Mouse (Mus musculus) limb, embryonic 14.5 days (tissue): ENCODE results near the gene Mfsd2b. TPM values are rescaled to one million over a fixed set of nuclear protein-coding genes. Genes with fewer than 3 reads are reported as not detected.

Experiments
- ATAC-seq: fragments of 200-750 bp; cut with Nextera tagmentation; 2 replicates; pipeline ENCODE4 v1.8.0; 2017; ENCODE audit warnings: low read depth, moderate number of reproducible peaks, moderate TSS enrichment; ENCODE audit not compliant: low FRiP score
- DNase-seq: peaks from one replicate; pipeline ENCODE4 v3.0.0-alpha.2; 2015; ENCODE audit warnings: low spot score
- H3K27ac ChIP-seq: fragments of 300-500 bp; sonication (generic); replicated peaks from 2 replicates; pipeline ENCODE4 v1.5.1; 2014; ENCODE audit warnings: low read depth, mild to moderate bottlenecking, low read length, moderate library complexity, mixed read lengths
- H3K27me3 ChIP-seq: fragments of 300-500 bp; sonication (generic); 2 replicates; pipeline ENCODE4 v1.6.1; 2014; ENCODE audit warnings: low read length, mixed read lengths; ENCODE audit not compliant: control insufficient read depth, insufficient read depth
- H3K36me3 ChIP-seq: fragments of 300-500 bp; sonication (generic); 2 replicates; pipeline ENCODE4 v1.6.1; 2014; ENCODE audit warnings: mild to moderate bottlenecking, low read length, moderate library complexity, mixed read lengths; ENCODE audit not compliant: control insufficient read depth, insufficient read depth
- H3K4me1 ChIP-seq: fragments of 300-500 bp; sonication (generic); 2 replicates; pipeline ENCODE4 v1.6.1; 2014; ENCODE audit warnings: antibody characterized with exemption, low read length, mixed read lengths; ENCODE audit not compliant: control insufficient read depth, insufficient read depth
- H3K4me2 ChIP-seq: fragments of 300-500 bp; sonication (generic); replicated peaks from 2 replicates; pipeline ENCODE4 v1.6.1; 2014; ENCODE audit warnings: low read depth, mild to moderate bottlenecking, low read length, moderate library complexity; ENCODE audit not compliant: severe bottlenecking
- H3K4me3 ChIP-seq: fragments of 300-500 bp; sonication (generic); replicated peaks from 2 replicates; pipeline ENCODE4 v1.5.1; 2014; ENCODE audit warnings: low read length
- H3K9ac ChIP-seq: fragments of 300-500 bp; sonication (generic); 2 replicates; pipeline ENCODE4 v1.6.1; 2014; ENCODE audit warnings: mild to moderate bottlenecking, low read depth, low read length, moderate library complexity; ENCODE audit not compliant: severe bottlenecking
- H3K9me3 ChIP-seq: fragments of 300-500 bp; sonication (generic); 2 replicates; pipeline ENCODE4 v1.6.1; 2016; ENCODE audit warnings: low read length; ENCODE audit not compliant: control insufficient read depth
- POLR2A ChIP-seq: fragments of 200-500 bp; IDR thresholded peaks from 2 replicates; pipeline ENCODE4 v1.8.0; 2012; ENCODE audit warnings: inconsistent platforms, mild to moderate bottlenecking, moderate library complexity, borderline replicate concordance; ENCODE audit not compliant: insufficient read depth, insufficient read length; ENCODE audit errors: extremely low read depth
- WGBS: fragments of 180-500 bp; shearing (Covaris S2); extraction: QIAGEN DNeasy Blood & Tissue Kit; methylation state at CpG from one replicate; pipeline ENCODE4 v1.1.7; 2014; 5-methylcytosine and 5-hydroxymethylcytosine counted together
- polyA plus RNA-seq, 2 experiments: library from polyadenylated mRNA; depleted of rRNA in 1 of 2; stranded (reverse) in 1 of 2; unstranded in 1 of 2; fragments of >200 nt; fragmentation: Nextera tagmentation in 1 of 2; extraction: Ambion mirVana in 1 of 2; gene quantifications; 2 replicates each; pipeline versions ENCODE4 v1.2.1 to v1.2.3; 2012 to 2014

The Mfsd2b gene
- polyA plus RNA-seq, 2 experiments = 2.2 to 2.3 TPM

DNA sequence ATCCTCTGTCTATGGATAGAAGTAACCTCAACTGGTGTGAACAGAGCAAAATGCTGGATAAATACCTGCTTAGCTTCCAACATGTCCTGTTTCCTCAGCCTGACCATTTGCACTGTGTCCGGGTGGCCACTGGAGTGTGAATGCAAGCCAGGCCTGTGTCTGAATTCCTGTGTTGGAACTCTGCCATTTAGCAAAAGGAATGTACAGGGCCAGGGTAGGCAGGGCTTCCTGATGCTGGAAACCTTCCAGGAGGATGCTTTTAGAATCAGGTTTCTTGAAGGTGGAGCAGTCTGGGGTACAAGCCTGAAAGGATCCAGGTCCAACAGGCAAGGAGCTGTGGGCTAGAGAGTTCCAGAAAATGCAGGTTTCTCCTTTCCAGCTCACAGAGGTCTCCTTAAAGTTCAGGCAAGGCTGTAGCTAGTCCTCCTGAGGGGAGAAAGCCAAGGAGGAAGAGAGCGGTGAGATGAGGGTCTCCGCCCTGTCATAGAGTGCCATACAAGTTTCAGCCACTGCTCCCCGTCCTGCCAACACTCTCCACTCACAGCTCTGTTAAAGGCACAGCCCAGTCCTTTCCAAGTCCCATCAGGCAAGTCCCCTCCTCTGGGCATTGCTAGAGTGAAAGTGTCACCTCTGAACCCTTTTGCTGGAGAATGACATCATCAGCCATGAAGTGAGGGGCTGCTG lies 10.4 kb downstream of the Mfsd2b start:
- H3K27ac ChIP-seq = peak overlapping the region; percentile 53

DNA sequence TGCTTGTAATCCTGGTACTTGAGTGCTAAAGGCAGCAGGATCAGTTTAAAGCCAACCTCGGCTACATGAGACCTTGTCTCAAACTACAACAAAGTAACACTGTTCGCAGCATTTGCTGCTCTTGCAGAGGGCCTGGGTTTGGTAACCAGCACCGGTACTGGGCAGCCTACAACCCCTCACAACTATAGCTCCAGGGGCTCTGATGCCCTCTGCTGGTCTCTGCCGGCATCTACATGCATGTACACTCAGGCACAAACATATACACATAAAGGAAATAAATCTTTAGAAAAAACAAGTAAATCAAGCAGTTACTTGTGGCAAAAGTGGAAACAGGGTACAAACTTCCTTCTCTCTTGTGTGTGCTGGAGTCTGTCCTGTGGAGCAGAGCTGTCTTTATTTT lies 11.5 kb downstream of the Mfsd2b start:
- no peak for DNase-seq
- 84% methylated on average over 4 of the region's 4 CpGs for WGBS
- Histone ChIP-seq H3K27me3 (no peaks in the 10 kb centered on the region), H3K4me2 (no peak overlapping the region), H3K27ac (0 out of 2 replicates have a peak overlapping the region, but pooled peaks have one; percentile 26), H3K9ac (no peak overlapping the region), H3K9me3 (no peaks in the 10 kb centered on the region), H3K36me3 (peaks cover 3% of the 10 kb centered on the region; the same call in 1 of the 2 replicates), H3K4me3 (no peak overlapping the region), H3K4me1 (peaks cover 12% of the 10 kb centered on the region)
- no peak for TF ChIP-seq POLR2A
- ATAC-seq = no peak

More for the DNA sequence above, 10.4 kb downstream of the Mfsd2b start:
- peak; percentile 71 for DNase-seq
- H3K4me3 ChIP-seq = no peak overlapping the region
- peaks cover 12% of the 10 kb centered on the region for H3K4me1 ChIP-seq
- TF ChIP-seq POLR2A = no peak
- no peak overlapping the region for H3K9ac ChIP-seq
- WGBS = 57% methylated on average over 4 of the region's 4 CpGs
- no peaks in the 10 kb centered on the region for H3K9me3 ChIP-seq
- H3K36me3 ChIP-seq = no peaks in the 10 kb centered on the region
- ATAC-seq = peak; percentile 64; the same call in 1 of the 2 replicates
- no peak overlapping the region for H3K4me2 ChIP-seq
- H3K27me3 ChIP-seq = no peaks in the 10 kb centered on the region

DNA sequence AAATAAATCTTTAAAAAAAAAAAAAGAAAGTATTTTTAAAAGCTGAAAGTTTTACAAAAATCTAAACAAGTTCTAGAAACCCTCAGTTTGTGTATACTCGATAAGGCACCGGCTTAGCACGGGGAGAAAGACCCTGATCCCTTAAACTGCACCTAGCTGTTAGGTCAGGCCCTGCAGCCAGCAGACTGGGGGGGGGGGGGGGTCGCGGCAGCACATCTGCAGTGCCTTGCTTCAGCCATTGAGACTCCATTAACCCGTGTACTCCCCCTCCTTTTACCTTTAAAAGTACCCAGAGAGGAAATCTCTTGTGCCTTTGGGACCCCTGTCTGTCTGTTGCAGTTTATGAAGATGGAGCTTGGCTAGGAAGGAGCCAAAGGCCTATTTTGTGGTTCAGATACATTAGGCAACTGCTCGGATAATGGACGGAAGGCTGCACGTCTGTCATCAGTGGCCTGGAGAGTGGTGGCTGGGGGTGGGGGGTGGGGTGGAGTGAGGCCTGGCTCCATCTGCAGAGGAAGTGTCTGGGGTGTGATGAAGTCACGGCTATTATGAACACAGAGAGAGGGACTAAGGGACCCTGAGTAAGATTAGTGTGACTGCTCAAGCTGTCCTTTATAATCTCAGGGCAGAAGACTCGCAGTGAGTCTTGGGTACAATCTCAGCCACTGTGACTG lies 14.8 kb downstream of the Mfsd2b start:
- WGBS = 53% methylated on average over 11 of the region's 11 CpGs
- H3K4me3 ChIP-seq = no peak overlapping the region
- peaks cover 23% of the 10 kb centered on the region for H3K36me3 ChIP-seq
- DNase-seq (no peak), ATAC-seq (peak; percentile 59; the same call in 1 of the 2 replicates)
- no peak overlapping the region for H3K27ac ChIP-seq
- no peak overlapping the region for H3K4me2 ChIP-seq
- no peaks in the 10 kb centered on the region for H3K9me3 ChIP-seq
- no peak overlapping the region for H3K9ac ChIP-seq
- no peaks in the 10 kb centered on the region for H3K27me3 ChIP-seq
- H3K4me1 ChIP-seq = peaks cover 12% of the 10 kb centered on the region
- TF ChIP-seq POLR2A = no peak

DNA sequence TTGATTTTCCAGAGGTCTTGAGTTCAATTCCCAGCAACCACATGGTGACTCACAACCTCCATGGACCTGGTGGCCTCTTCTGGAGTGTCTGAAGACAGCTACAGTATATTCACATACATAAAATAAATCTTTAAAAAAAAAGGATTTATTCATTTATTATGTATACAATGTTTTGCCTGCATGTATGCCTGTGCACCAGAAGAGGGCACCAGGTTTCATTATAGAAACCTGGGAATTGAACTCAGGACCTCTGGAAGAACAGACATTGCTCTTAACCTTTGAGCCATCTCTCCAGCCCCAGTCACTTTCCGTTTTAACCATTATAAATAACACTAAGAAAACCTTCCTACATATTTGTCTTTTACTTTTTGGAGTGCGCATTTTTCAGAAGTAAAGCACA lies 17.3 kb downstream of the Mfsd2b start:
- Histone ChIP-seq H3K4me3 (no peak overlapping the region), H3K27me3 (no peaks in the 10 kb centered on the region), H3K9me3 (no peaks in the 10 kb centered on the region), H3K4me2 (no peak overlapping the region), H3K4me1 (no peaks in the 10 kb centered on the region), H3K9ac (no peak overlapping the region), H3K27ac (no peak overlapping the region), H3K36me3 (peaks cover 31% of the 10 kb centered on the region)
- TF ChIP-seq POLR2A = no peak
- ATAC-seq = no peak
- WGBS = 94% methylated on average over 2 of the region's 2 CpGs
- no peak for DNase-seq

DNA sequence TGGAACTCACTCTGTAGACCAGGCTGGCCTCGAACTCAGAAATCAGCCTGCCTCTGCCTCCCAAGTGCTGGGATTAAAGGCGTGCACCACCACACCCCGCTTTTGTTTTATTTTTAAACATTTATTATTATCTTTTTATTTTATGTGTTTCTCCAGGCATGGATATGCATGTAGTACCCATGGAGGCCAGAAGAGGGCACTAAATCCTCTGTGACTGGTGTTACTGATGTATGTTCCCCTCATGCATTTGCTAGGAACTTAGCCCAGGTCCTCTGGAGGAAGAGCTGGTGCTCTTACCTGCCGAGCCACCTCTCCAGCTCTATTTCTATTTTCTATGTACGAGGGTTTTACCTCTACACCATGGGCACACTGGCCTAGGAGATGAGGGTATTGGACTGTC lies 18.0 kb downstream of the Mfsd2b start:
- no peak for TF ChIP-seq POLR2A
- Histone ChIP-seq H3K36me3 (peaks cover 38% of the 10 kb centered on the region), H3K27ac (no peak overlapping the region), H3K4me2 (no peak overlapping the region), H3K9me3 (no peaks in the 10 kb centered on the region), H3K27me3 (no peaks in the 10 kb centered on the region), H3K4me3 (no peak overlapping the region), H3K9ac (no peak overlapping the region), H3K4me1 (no peaks in the 10 kb centered on the region)
- 95% methylated on average over 5 of the region's 5 CpGs for WGBS
- no peak for ATAC-seq
- DNase-seq = no peak
